Mouse (Mus musculus): ENCODE results near the gene Adk. TPM values are rescaled to one million over a fixed set of nuclear protein-coding genes. Genes with fewer than 3 reads are reported as not detected.
A peak's percentile ranks its signal among the peaks of the same experiment; 100 is the strongest.
"Not testable (repeated sequence)": the region's sequence is repeated elsewhere in the genome, so short reads cannot be mapped to it uniquely, and the experiment has no call there.

The Adk gene
- polyA plus RNA-seq, 1 experiment = 66.2 TPM

DNA sequence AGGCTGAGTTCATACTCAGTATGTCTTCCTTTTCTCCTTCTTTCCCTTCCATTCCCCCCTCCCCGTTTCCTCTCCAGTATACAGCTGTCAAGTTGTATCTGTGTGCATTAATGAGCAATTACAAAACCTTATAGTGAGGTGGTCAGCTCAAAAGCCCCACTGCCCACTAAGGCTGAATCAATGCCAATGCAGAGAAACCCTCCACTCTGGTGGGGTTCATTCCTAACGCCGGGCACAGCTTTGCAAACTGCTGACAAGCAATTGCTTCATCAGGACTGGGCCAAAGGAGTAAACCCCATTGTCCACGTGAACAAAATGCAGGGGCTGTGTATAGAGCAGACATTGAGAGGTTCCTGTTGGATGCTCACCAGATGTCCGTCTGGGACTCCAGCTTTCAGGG lies 405.5 kb downstream of the Adk start:
- TF ChIP-seq CTCF (IDR thresholded peaks at IDR 0.05; ENCODE audit: borderline replicate concordance, insufficient read depth, low read depth, low read length) = no peak
- no peak for TF ChIP-seq POLR2A (IDR thresholded peaks at IDR 0.05; ENCODE audit: borderline replicate concordance, insufficient read depth, low read length)
- Histone ChIP-seq H3K27me3 (ENCODE audit: control insufficient read depth, insufficient read depth, low read length) (no peaks in the 10 kb centered on the region; the same call in 1 of the 2 replicates), H3K27ac (ENCODE audit: insufficient read depth, low read length) (no peak overlapping the region), H3K4me3 (replicated peaks; ENCODE audit: insufficient read depth, low read depth, low read length) (no peak overlapping the region), H3K4me1 (ENCODE audit: control insufficient read depth, insufficient read depth, low read length) (peaks cover 3% of the 10 kb centered on the region; the same call in 1 of the 2 replicates)
- no peak for DNase-seq
- WGBS = 61% methylated on average over 5 of the region's 5 CpGs

DNA sequence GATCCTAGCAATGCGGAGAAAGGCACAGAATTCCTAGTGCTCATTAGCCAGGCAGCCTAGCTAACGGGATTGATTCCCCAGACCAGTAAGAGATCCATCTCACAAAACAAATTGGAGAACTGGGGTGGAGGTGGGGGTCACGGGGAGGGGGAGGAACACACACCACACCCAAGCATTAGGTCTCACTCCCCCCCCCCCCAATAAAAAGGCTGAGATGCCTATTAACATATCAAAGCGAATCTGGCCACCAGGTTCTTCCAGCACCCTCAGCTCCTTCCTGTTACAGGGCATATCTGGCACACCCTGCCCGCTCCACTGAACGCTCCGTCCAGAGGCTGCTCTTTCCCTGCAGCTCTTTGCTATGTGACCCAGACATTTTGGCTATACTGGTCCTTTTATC lies 406.3 kb downstream of the Adk start:
- peaks cover 3% of the 10 kb centered on the region; the same call in 1 of the 2 replicates for H3K4me1 ChIP-seq (ENCODE audit: control insufficient read depth, insufficient read depth, low read length)
- TF ChIP-seq CTCF (IDR thresholded peaks at IDR 0.05; ENCODE audit: borderline replicate concordance, insufficient read depth, low read depth, low read length) (no peak), POLR2A (IDR thresholded peaks at IDR 0.05; ENCODE audit: borderline replicate concordance, insufficient read depth, low read length) (no peak)
- no peak overlapping the region for H3K27ac ChIP-seq (ENCODE audit: insufficient read depth, low read length)
- no peaks in the 10 kb centered on the region; the same call in 1 of the 2 replicates for H3K27me3 ChIP-seq (ENCODE audit: control insufficient read depth, insufficient read depth, low read length)
- H3K4me3 ChIP-seq (replicated peaks; ENCODE audit: insufficient read depth, low read depth, low read length) = no peak overlapping the region
- DNase-seq = no peak
- WGBS = 79% methylated on average over 7 of the region's 7 CpGs

DNA sequence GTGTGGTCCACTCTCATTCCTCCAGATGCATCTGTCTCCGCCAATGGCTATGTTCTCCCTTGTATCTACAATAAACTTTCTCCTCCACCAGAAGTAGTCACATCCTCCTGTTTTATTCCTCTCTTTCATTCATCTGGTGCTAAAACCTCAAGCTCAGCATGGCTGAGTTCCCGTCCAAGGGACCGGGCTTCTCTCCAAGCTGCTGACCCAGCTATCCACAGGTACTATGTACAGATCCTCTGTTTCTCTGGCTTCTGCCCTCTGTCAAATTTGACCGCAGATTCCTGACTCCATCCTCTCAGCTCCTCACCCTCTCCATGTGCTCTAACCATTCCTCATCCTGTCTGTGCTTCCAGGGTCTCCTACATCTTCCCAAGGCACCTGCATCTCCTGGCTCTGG lies 406.8 kb downstream of the Adk start:
- 36% methylated on average over 4 of the region's 4 CpGs for WGBS
- Histone ChIP-seq H3K27ac (ENCODE audit: insufficient read depth, low read length) (no peak overlapping the region), H3K4me1 (ENCODE audit: control insufficient read depth, insufficient read depth, low read length) (peaks cover 3% of the 10 kb centered on the region; the same call in 1 of the 2 replicates), H3K27me3 (ENCODE audit: control insufficient read depth, insufficient read depth, low read length) (no peaks in the 10 kb centered on the region; the same call in 1 of the 2 replicates), H3K4me3 (replicated peaks; ENCODE audit: insufficient read depth, low read depth, low read length) (no peak overlapping the region)
- TF ChIP-seq CTCF (IDR thresholded peaks at IDR 0.05; ENCODE audit: borderline replicate concordance, insufficient read depth, low read depth, low read length) = no peak
- no peak for TF ChIP-seq POLR2A (IDR thresholded peaks at IDR 0.05; ENCODE audit: borderline replicate concordance, insufficient read depth, low read length)
- DNase-seq = peak; percentile 26 to 36

DNA sequence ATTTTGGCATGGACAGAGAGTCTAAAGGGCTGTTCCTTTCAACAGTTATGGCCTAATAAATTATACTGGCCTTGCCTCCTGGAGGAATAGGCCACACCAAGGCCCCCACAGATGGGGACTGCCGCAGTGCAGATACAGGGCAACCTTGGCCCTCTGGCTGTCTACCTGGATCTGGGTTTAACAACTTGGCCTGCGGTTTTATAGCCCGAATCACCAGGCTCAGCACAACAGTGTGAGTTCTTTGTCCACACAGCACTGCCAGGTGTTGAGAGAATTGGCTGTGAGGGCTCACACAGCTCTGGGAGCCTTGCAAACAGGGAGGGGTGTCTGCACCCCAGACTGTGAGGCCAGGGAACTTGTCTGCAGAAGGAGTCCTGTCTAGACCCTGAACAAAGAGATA lies 410.0 kb downstream of the Adk start:
- no peaks in the 10 kb centered on the region; the same call in 1 of the 2 replicates for H3K27me3 ChIP-seq (ENCODE audit: control insufficient read depth, insufficient read depth, low read length)
- no peak overlapping the region for H3K27ac ChIP-seq (ENCODE audit: insufficient read depth, low read length)
- TF ChIP-seq POLR2A (IDR thresholded peaks at IDR 0.05; ENCODE audit: borderline replicate concordance, insufficient read depth, low read length) (no peak), CTCF (IDR thresholded peaks at IDR 0.05; ENCODE audit: borderline replicate concordance, insufficient read depth, low read depth, low read length) (no peak)
- H3K4me1 ChIP-seq (ENCODE audit: control insufficient read depth, insufficient read depth, low read length) = peaks cover 3% of the 10 kb centered on the region; the same call in 1 of the 2 replicates
- WGBS = 97% methylated on average over 3 of the region's 3 CpGs
- H3K4me3 ChIP-seq (replicated peaks; ENCODE audit: insufficient read depth, low read depth, low read length) = no peak overlapping the region
- no peak for DNase-seq

DNA sequence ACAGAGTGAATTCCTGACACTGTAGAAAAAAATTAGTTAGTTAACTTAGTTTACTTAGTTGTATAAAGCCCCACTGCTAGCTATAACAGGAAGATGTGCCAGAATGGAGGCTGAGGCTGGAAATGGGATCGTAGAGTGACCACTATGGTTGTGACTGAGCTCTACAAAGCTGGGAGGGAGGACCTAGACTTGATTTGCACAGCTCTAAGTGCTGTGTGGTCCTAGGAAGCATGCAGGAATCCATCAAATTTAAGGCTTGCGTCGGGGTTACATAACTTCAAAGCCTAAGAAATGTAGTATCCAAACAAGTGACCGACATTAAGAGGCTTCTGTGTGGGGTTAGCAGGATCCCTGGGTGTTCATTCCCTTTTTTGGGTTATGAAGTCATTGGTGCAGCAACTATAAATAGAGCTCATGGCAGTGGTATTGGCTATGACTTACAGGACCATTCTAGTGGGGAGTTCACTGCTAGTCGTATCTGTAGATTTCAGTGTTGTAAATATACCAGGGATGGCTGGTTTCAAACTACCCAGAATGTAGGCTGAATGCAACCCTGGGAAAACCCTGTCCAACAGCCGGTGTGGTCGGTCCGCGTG lies 410.8 kb downstream of the Adk start:
- no peaks in the 10 kb centered on the region; the same call in 1 of the 2 replicates for H3K27me3 ChIP-seq (ENCODE audit: control insufficient read depth, insufficient read depth, low read length)
- 93% methylated on average over 9 of the region's 9 CpGs for WGBS
- no peak for TF ChIP-seq CTCF (IDR thresholded peaks at IDR 0.05; ENCODE audit: borderline replicate concordance, insufficient read depth, low read depth, low read length)
- no peak for TF ChIP-seq POLR2A (IDR thresholded peaks at IDR 0.05; ENCODE audit: borderline replicate concordance, insufficient read depth, low read length)
- no peak overlapping the region for H3K27ac ChIP-seq (ENCODE audit: insufficient read depth, low read length)
- peaks cover 3% of the 10 kb centered on the region; the same call in 1 of the 2 replicates for H3K4me1 ChIP-seq (ENCODE audit: control insufficient read depth, insufficient read depth, low read length)
- no peak overlapping the region for H3K4me3 ChIP-seq (replicated peaks; ENCODE audit: insufficient read depth, low read depth, low read length)
- no peak for DNase-seq

DNA sequence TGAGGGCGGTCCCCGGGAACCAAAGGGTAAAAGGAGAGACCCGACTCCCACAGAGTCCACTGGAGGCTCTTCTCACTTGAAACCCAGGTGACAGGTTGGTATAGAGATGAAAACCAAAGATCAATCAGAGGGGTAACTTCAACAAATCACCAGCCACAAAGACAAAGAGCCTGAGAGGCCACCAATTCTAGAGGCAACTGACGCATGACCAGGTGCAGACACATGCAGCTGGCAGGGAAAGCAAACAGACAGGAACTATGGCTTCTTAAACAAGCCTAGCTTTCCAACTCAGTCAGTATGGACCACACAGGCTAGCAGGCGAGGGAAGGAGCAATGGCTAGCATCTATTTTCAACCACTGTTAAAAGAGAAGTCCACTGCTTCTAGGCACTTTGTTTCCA lies 418.0 kb downstream of the Adk start:
- H3K27ac ChIP-seq (ENCODE audit: insufficient read depth, low read length) = no peak overlapping the region
- no peaks in the 10 kb centered on the region for H3K4me1 ChIP-seq (ENCODE audit: control insufficient read depth, insufficient read depth, low read length)
- WGBS = 91% methylated on average over 5 of the region's 5 CpGs
- TF ChIP-seq CTCF (IDR thresholded peaks at IDR 0.05; ENCODE audit: borderline replicate concordance, insufficient read depth, low read depth, low read length) (no peak), POLR2A (IDR thresholded peaks at IDR 0.05; ENCODE audit: borderline replicate concordance, insufficient read depth, low read length) (no peak)
- DNase-seq = no peak
- no peak overlapping the region for H3K4me3 ChIP-seq (replicated peaks; ENCODE audit: insufficient read depth, low read depth, low read length)
- H3K27me3 ChIP-seq (ENCODE audit: control insufficient read depth, insufficient read depth, low read length) = no peaks in the 10 kb centered on the region; the same call in 1 of the 2 replicates

DNA sequence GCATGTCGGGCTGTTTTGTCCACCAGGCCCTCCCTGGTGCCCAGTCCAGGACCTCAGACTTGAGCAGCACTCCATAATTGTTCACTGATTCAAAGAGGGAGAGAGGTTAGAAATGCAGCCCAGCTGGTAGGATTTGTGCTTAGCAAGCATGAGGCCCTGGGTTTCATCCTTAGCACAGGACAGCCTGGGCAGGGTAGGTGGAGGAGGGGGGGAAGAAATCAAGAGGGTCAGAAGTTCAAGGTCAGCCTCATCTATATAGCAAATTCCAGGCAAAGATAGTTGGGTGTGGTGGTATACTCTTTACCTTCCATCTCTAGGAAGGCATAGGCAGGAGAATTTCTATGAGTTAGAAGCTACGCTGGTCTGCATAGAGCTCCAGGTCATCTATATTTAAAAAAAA lies 419.6 kb downstream of the Adk start:
- no peaks in the 10 kb centered on the region for H3K4me1 ChIP-seq (ENCODE audit: control insufficient read depth, insufficient read depth, low read length)
- WGBS = 85% methylated on average over 2 of the region's 2 CpGs
- DNase-seq = no peak
- no peak overlapping the region for H3K4me3 ChIP-seq (replicated peaks; ENCODE audit: insufficient read depth, low read depth, low read length)
- H3K27ac ChIP-seq (ENCODE audit: insufficient read depth, low read length) = no peak overlapping the region
- TF ChIP-seq POLR2A (IDR thresholded peaks at IDR 0.05; ENCODE audit: borderline replicate concordance, insufficient read depth, low read length) (no peak), CTCF (IDR thresholded peaks at IDR 0.05; ENCODE audit: borderline replicate concordance, insufficient read depth, low read depth, low read length) (no peak)
- H3K27me3 ChIP-seq (ENCODE audit: control insufficient read depth, insufficient read depth, low read length) = no peaks in the 10 kb centered on the region

DNA sequence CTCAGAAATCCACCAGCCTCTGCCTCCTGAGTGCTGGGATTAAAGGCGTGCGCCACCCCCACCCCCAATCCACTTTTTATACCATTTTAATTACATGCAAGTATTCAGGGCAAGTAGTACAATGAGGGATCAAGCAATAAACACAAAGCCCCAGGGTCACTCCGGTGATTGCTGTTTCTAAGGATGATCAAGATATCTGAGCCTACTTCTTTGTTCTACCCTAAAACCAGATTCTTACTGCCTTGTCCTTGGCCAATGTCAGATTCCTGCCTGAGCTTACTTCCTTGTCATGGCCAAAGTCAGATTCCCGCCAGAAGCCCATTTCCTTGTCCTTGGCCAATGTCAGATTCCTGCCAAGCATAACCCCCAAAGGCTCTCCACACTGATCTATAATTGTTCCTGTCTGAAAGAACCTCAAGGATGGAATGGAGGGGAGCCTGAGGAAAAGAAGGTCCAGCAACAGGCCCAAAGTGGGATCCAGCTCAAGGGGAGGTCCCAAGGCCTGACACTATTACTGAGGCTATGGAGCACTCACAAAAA lies 422.3 kb downstream of the Adk start:
- not testable (repeated sequence) for DNase-seq; H3K4me1 ChIP-seq (ENCODE audit: control insufficient read depth, insufficient read depth, low read length); H3K4me3 ChIP-seq (replicated peaks; ENCODE audit: insufficient read depth, low read depth, low read length); H3K27ac ChIP-seq (ENCODE audit: insufficient read depth, low read length); H3K27me3 ChIP-seq (ENCODE audit: control insufficient read depth, insufficient read depth, low read length)
- WGBS = 90% methylated on average over 4 of the region's 4 CpGs
